Mouse (Mus musculus) splenic B cell, adult 2 months (primary cell): ENCODE measurements around the gene Wdr82.

ENCODE experiments used
- DNase-seq: peaks from one replicate; pipeline ENCODE4 v3.0.0-alpha.2; 2011; ENCODE audit warnings: low read depth, low spot score
- H3K27me3 ChIP-seq: 2 replicates; pipeline ENCODE4 v1.6.1; 2012; ENCODE audit warnings: mild to moderate bottlenecking, low read length, moderate library complexity, mixed read lengths; ENCODE audit not compliant: control insufficient read depth, poor library complexity, insufficient read depth, severe bottlenecking
- H3K36me3 ChIP-seq: 2 replicates; pipeline ENCODE4 v1.6.1; 2012; ENCODE audit warnings: mild to moderate bottlenecking, low read length, moderate library complexity, mixed read lengths; ENCODE audit not compliant: control insufficient read depth, poor library complexity, insufficient read depth, severe bottlenecking

The Wdr82 gene

GRCm38 (mm10) chr9:106215341-106216125 lies 44.8 kb downstream of the Wdr82 start:
- H3K27me3 ChIP-seq, result no peaks in the 10 kb centered on the region
- DNase-seq, result peak; percentile 41
- peaks cover 10% of the 10 kb centered on the region for H3K36me3 ChIP-seq

- no peaks in the 10 kb centered on the region for H3K27me3 ChIP-seq
- peaks cover 10% of the 10 kb centered on the region for H3K36me3 ChIP-seq
These were observed 46.2 kb downstream of the Wdr82 start for GRCm38 (mm10) chr9:106216971-106217370.

GRCm38 (mm10) chr9:106220894-106221523 lies 50.3 kb downstream of the Wdr82 start:
- Histone ChIP-seq H3K36me3 (peaks cover 7% of the 10 kb centered on the region), H3K27me3 (no peaks in the 10 kb centered on the region)
- DNase-seq, result peak; percentile 48

More at GRCm38 (mm10) chr9:106216971-106217370, 46.2 kb downstream of the Wdr82 start:
- DNase-seq, result no peak

GRCm38 (mm10) chr9:106222261-106222851 lies 51.6 kb downstream of the Wdr82 start, which contains the start of gene Tlr9:
Gene Tlr9, plus strand, starts transcription at chr9:106222598.
- Histone ChIP-seq H3K36me3 (peaks cover 8% of the 10 kb centered on the region), H3K27me3 (no peaks in the 10 kb centered on the region)
- DNase-seq, result peak; percentile 95

- peaks cover 12% of the 10 kb centered on the region for H3K36me3 ChIP-seq
- no peaks in the 10 kb centered on the region for H3K27me3 ChIP-seq
- peak; percentile 56 for DNase-seq
These were observed 52.3 kb downstream of the Wdr82 start for GRCm38 (mm10) chr9:106222994-106223393.

GRCm38 (mm10) chr9:106225469-106226150 lies 54.9 kb downstream of the Wdr82 start:
- DNase-seq, result no peak
- Histone ChIP-seq H3K36me3 (peaks cover 14% of the 10 kb centered on the region), H3K27me3 (no peaks in the 10 kb centered on the region)

GRCm38 (mm10) chr9:106226151-106226682 lies 55.5 kb downstream of the Wdr82 start:
- Histone ChIP-seq H3K27me3 (no peaks in the 10 kb centered on the region), H3K36me3 (peaks cover 14% of the 10 kb centered on the region)
- peak; percentile 47 for DNase-seq

GRCm38 (mm10) chr9:106227790-106228429 lies 57.2 kb downstream of the Wdr82 start:
- Histone ChIP-seq H3K36me3 (peaks cover 14% of the 10 kb centered on the region), H3K27me3 (no peaks in the 10 kb centered on the region)
- no peak for DNase-seq

- Histone ChIP-seq H3K27me3 (no peaks in the 10 kb centered on the region), H3K36me3 (peaks cover 9% of the 10 kb centered on the region)
- peak; percentile 81 for DNase-seq
These were observed 59.5 kb downstream of the Wdr82 start for GRCm38 (mm10) chr9:106230051-106230733.

- DNase-seq, result peak; percentile 60
- no peaks in the 10 kb centered on the region for H3K27me3 ChIP-seq
These were observed 60.0 kb downstream of the Wdr82 start for GRCm38 (mm10) chr9:106230734-106231106.

GRCm38 (mm10) chr9:106231220-106231619 lies 60.5 kb downstream of the Wdr82 start:
- DNase-seq, result no peak
- Histone ChIP-seq H3K36me3 (peaks cover 8% of the 10 kb centered on the region), H3K27me3 (no peaks in the 10 kb centered on the region)

More at GRCm38 (mm10) chr9:106230734-106231106, 60.0 kb downstream of the Wdr82 start:
- peaks cover 9% of the 10 kb centered on the region for H3K36me3 ChIP-seq

GRCm38 (mm10) chr9:106231816-106232215 lies 61.1 kb downstream of the Wdr82 start:
- H3K27me3 ChIP-seq, result no peaks in the 10 kb centered on the region
- peaks cover 6% of the 10 kb centered on the region for H3K36me3 ChIP-seq
- DNase-seq, result no peak

- no peak for DNase-seq
- Histone ChIP-seq H3K36me3 (peaks cover 5% of the 10 kb centered on the region), H3K27me3 (no peaks in the 10 kb centered on the region)
These were observed 62.2 kb downstream of the Wdr82 start for GRCm38 (mm10) chr9:106232956-106233355.
